Mouse (Mus musculus): ENCODE results near the gene Olfr820. TPM values are rescaled to one million over a fixed set of nuclear protein-coding genes. Genes with fewer than 3 reads are reported as not detected.

Gene Olfr820
- polyA plus RNA-seq, 1 experiment = not detected

DNA sequence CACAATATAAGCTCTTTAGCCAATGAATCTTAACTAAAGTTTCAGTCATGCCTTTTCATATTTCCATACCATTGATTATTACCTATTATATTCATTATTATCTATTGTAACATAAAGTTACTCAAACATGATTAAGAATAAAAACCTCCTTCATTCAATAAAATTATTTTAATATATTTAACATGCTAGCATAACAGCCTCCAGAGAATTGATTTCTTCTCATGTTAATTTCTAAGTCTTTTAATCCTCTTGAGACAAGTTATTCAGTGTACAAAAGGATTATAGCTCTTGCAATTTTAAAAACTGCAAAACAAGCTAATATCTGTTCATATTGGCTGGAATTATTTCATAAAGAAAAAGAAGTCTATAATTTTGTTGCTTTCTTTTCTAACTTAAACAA lies 17.6 kb downstream of the Olfr820 start, which contains the start of gene Olfr821:
Gene Olfr821, plus strand, starts transcription at position 301 of the 400 bp plus-strand sequence.
- no peaks in the 10 kb centered on the region for H3K4me1 ChIP-seq (ENCODE audit: control insufficient read depth, insufficient read depth, low read length)
- no peaks in the 10 kb centered on the region for H3K27me3 ChIP-seq (ENCODE audit: control insufficient read depth, insufficient read depth, low read length)
- no peak within 1 kb of the TSS for H3K27ac ChIP-seq (ENCODE audit: control insufficient read depth, insufficient read depth, low read depth, low read length)
- TF ChIP-seq CTCF (IDR thresholded peaks at IDR 0.05; ENCODE audit: control insufficient read depth, insufficient read depth, insufficient replicate concordance, low read depth, low read length) (no peak), POLR2A (IDR thresholded peaks at IDR 0.05; ENCODE audit: control insufficient read depth, low read depth, low read length) (no peak)
- no peaks in the 10 kb centered on the region for H3K36me3 ChIP-seq (ENCODE audit: control insufficient read depth, insufficient read depth, low read length)
- no peak within 1 kb of the TSS for H3K4me3 ChIP-seq (ENCODE audit: control insufficient read depth, low read depth, low read length)

DNA sequence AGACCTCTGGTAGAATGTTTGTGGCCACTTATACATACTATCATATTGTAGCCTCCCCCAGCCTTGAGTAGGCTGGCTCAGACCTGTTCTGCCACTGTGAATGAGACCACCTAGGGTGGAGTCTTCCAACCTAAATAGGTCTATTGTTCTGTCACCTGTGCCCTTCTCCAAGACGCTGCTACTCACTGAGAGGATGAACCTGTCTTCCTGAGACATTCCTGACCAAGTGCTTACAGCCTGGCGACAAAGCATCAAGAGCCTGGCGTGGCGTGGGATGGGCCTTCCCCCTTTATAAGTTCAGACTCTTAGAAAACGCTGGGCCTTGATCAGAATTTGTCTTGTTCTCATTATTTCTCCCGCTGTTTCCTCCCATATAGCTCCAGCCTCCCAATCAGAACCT lies 24.7 kb downstream of the Olfr820 start:
- H3K4me3 ChIP-seq (ENCODE audit: control insufficient read depth, low read depth, low read length) = no peak overlapping the region
- H3K27me3 ChIP-seq (ENCODE audit: control insufficient read depth, insufficient read depth, low read length) = no peaks in the 10 kb centered on the region
- no peak overlapping the region for H3K27ac ChIP-seq (ENCODE audit: control insufficient read depth, insufficient read depth, low read depth, low read length)
- no peaks in the 10 kb centered on the region for H3K36me3 ChIP-seq (ENCODE audit: control insufficient read depth, insufficient read depth, low read length)
- no peak for TF ChIP-seq CTCF (IDR thresholded peaks at IDR 0.05; ENCODE audit: control insufficient read depth, insufficient read depth, insufficient replicate concordance, low read depth, low read length)
- TF ChIP-seq POLR2A (IDR thresholded peaks at IDR 0.05; ENCODE audit: control insufficient read depth, low read depth, low read length) = no peak
- H3K4me1 ChIP-seq (ENCODE audit: control insufficient read depth, insufficient read depth, low read length) = no peaks in the 10 kb centered on the region

Other genes starting within 250 kb of the Olfr820 start
- not detected in 2 replicates for gene Olfr808, start 247.1 kb upstream of the Olfr820 start, polyA plus RNA-seq (2012; rRNA removed)
- gene Olfr809, start 238.0 kb upstream of the Olfr820 start, polyA plus RNA-seq (2012; rRNA removed) = not detected in 2 replicates
- gene Olfr810, start 217.7 kb upstream of the Olfr820 start, polyA plus RNA-seq (2012; rRNA removed) = not detected in 2 replicates
- not detected in 2 replicates for gene Olfr811, start 208.2 kb upstream of the Olfr820 start, polyA plus RNA-seq (2012; rRNA removed)
- gene Olfr812, start 166.5 kb upstream of the Olfr820 start, polyA plus RNA-seq (2012; rRNA removed) = not detected in 2 replicates
- not detected in 2 replicates for gene Olfr813, start 157.3 kb upstream of the Olfr820 start, polyA plus RNA-seq (2012; rRNA removed)
- gene Olfr814, start 132.8 kb upstream of the Olfr820 start, polyA plus RNA-seq (2012; rRNA removed) = not detected in 2 replicates
- gene Olfr815, start 106.8 kb upstream of the Olfr820 start, polyA plus RNA-seq (2012; rRNA removed) = not detected in 2 replicates
- not detected in 2 replicates for gene Olfr816, start 97.0 kb upstream of the Olfr820 start, polyA plus RNA-seq (2012; rRNA removed)
- not detected in 2 replicates for gene Olfr818, start 63.5 kb upstream of the Olfr820 start, polyA plus RNA-seq (2012; rRNA removed)
- not detected in 2 replicates for gene Olfr819, start 45.4 kb upstream of the Olfr820 start, polyA plus RNA-seq (2012; rRNA removed)
- gene Olfr247, start 36.5 kb upstream of the Olfr820 start, polyA plus RNA-seq (2012; rRNA removed) = not detected in 2 replicates
- gene Gm10310, start 27.6 kb upstream of the Olfr820 start, polyA plus RNA-seq (2012; rRNA removed) = not detected in 2 replicates
- not detected in 2 replicates for gene Olfr821, start 17.7 kb downstream of the Olfr820 start, polyA plus RNA-seq (2012; rRNA removed)
- gene Olfr822, start 58.6 kb downstream of the Olfr820 start, polyA plus RNA-seq (2012; rRNA removed) = not detected in 2 replicates
- gene Olfr823, start 102.8 kb downstream of the Olfr820 start, polyA plus RNA-seq (2012; rRNA removed) = not detected in 2 replicates
- gene Olfr824, start 117.4 kb downstream of the Olfr820 start, polyA plus RNA-seq (2012; rRNA removed) = not detected in 2 replicates
- gene Olfr825, start 154.1 kb downstream of the Olfr820 start, polyA plus RNA-seq (2012; rRNA removed) = not detected in 2 replicates
- gene Olfr826, start 171.6 kb downstream of the Olfr820 start, polyA plus RNA-seq (2012; rRNA removed) = not detected in 2 replicates
- not detected in 2 replicates for gene Olfr827, start 201.8 kb downstream of the Olfr820 start, polyA plus RNA-seq (2012; rRNA removed)